Mouse (Mus musculus) stomach, postnatal 0 days (tissue): ENCODE data around the gene Klhl8.
"Not testable (repeated sequence)": the region's sequence is repeated elsewhere in the genome, so short reads cannot be mapped to it uniquely, and the experiment has no call there.

Source experiments
- CTCF ChIP-seq: IDR thresholded peaks from 2 replicates; pipeline ENCODE4 v1.5.1; 2016; ENCODE audit warnings: antibody characterized with exemption, low read depth, mild to moderate bottlenecking, moderate library complexity
- EP300 ChIP-seq: optimal IDR thresholded peaks from 2 replicates; pipeline ENCODE3; 2016; ENCODE audit warnings: antibody characterized with exemption

- TF ChIP-seq CTCF, EP300: not testable (repeated sequence)
These were observed 20.9 kb upstream of the Klhl8 start for GRCm38 (mm10) chr5:103931924-103932323.
